Mouse (Mus musculus): ENCODE data around the gene Syt5.

The Syt5 gene

DNA sequence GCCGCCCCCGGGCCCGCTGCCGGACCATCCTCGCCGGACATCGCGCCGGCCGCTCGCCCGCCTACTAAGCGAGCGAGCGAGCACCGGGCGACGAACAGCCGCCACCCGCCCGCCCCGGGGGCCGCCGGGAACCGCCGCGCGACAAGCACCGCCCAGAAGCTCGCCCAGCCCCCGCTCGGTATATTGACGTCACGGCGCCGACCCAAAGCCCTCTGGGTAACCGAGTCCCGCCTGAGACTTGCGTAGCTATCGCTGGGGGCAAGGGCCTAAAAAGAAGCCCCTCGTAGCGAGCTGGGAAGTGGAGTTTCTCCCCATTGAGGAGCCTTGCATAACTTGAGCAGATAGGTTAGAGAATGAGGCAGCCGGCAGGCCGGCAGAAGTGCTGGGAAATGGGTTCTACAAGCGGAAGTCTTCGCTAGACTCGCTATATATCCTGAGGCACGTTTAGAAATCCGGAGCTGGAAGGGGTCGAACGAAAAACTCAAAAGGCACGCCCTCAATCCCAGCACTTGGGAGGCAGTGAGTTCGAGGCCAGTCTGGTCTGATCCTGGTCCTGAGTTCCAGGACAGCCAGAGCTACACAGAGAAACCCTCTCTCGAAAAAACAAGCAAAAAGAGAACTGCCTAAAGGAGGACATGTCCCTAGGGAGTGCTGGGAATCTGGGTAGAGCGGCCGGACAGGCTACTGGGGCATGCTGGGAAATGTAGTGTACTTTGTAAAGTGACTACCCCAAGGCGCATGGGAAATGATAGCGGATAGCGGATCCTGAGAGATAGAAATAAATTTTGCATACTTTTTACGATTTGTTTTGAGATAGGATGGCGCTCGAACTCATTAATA lies 45.6 kb downstream of the Syt5 start, which contains the start of gene Ppp1r12c:
TSS of gene Ppp1r12c (minus strand) at position 123 of the 840 bp plus-strand sequence.
- peak; percentile 94 for DNase-seq (ENCODE audit: low read depth, low spot score)

DNA sequence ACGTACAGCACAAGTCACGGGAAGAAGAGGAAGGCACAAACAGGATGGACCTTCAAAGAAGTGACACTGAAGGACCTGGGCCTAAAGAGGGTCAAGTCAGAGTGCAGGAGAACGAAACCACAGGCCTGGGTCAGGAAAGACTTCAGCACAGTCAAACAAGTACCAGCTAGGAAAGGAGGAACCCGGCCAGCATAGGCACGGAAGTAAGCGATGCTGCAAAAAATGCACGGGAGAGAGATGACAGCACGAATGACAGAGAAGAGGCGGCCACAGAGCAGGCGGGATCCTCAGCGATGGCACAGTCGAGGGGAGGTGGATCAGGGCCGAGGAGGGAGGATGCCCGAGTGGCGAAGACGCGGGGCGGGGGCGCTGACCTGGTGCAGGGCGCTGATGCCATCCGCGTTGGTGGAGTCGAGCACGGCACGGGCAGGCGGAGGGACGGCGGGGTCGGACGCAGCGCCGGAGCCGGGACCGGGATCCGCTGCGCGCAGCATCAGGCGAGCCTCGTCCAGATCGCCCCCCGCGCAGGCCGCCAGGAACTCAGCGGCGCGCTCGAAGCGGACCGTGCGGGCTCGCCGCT lies 46.4 kb downstream of the Syt5 start:
- peak; percentile 41 for DNase-seq (ENCODE audit: low read depth, low spot score)

DNA sequence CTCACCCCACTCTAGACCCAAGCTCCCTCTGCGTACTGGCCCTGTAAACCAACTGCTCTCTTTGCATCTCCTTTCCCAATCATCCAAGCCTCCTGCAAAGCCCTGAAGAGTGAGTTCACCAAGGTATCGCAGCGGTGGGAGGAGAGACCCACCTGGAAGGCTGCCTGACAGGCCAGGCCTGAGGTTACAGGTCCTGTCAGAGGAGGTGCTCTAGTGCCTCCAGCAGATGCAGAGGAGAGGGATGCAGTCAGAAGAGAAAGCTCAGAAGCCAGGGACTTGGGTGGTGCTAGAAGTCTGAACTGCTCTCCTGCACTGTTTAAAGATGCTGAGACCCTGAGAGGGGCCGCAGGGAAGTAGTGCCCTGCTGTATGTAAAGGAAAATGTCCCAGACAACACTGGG lies 48.3 kb downstream of the Syt5 start:
- DNase-seq (ENCODE audit: low read depth, low spot score): no peak

DNA sequence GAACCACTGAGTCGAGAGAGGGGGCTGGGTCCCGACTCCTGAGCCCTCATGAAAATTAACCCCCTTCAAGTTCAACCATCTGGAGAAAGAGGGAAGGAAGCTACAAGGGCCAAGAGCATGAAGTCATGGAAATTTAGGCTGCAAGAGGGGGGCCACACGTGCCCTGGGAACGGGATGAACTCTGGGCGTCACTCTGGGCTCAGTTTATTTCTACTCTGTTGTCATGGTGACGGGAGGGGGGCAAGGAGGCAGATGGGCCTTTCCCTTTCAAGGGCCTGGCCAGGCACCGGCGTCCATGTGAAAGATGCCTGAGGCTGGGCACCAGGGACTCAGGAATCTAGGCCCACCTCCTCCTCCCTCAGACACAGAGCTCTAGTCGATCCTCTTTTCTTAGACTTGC lies 49.1 kb downstream of the Syt5 start:
- no peak for DNase-seq (ENCODE audit: low read depth, low spot score)

DNA sequence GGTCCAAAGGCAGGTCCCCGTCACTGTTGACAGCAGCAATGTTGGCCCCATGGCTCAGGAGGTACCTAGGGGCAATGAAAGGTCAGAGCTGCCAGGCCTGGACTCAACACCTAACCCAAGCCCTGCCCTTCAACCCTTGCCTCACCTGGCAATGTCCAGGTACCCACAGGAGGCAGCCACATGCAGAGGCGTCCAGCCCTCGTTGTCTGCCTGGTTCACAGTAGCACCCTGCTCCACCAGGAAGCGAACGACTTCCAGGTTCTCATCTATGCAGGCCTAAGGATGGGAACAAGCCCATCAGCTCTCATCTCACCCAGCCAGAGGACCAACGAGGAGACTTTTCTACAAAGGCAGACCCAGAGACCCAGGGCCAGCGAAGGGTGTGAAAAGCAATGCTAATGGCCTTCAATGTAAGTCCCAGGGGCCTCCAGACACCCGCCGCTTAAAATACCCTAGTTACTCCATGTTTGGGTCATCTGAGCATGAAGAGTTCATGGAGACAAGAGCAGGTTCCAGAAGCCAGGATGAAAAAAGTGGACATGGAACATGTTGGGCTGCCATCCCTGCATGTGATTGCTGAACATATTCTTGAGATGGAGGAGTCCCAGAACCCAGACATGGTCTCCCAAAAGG lies 50.0 kb downstream of the Syt5 start:
- no peak for DNase-seq (ENCODE audit: low read depth, low spot score)

DNA sequence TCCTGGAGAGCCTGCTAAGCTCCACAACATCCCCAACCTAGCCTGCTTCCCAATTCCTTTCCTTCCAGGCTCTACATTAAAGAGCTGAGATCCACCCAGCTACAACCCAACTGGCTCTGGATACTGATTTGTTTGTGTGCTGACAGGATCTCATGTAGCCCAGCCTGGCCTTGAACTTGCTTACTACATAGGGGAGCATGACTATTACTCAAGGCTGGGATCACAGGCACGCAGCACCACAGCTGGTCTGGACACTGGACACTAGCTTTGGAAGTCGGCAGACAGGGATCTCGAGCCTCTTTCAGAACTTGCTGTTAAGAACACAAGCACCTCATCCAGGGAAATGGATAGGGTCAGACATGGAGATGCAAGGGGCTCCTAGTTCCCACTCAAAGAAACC lies 50.9 kb downstream of the Syt5 start:
- DNase-seq (ENCODE audit: low read depth, low spot score): no peak

DNA sequence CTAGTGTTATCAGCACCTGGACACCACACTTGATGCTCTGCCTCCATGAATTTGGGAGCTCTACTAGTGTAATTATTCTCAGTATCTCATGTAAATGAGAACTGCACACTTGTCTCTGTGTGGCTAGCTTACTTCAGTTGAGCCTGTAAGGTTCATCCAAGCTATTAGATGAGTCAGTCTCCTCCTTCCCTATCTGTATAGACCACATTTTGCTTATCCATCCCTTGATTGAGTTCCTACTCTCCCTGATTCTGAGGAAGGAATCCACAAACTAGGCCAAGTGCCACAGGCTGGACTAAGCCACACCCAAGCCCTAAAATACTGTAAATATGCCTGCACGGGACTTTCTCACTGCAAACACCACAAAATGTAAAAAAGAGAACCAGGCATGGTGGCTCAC lies 53.4 kb downstream of the Syt5 start:
- no peak for DNase-seq (ENCODE audit: low read depth, low spot score)

DNA sequence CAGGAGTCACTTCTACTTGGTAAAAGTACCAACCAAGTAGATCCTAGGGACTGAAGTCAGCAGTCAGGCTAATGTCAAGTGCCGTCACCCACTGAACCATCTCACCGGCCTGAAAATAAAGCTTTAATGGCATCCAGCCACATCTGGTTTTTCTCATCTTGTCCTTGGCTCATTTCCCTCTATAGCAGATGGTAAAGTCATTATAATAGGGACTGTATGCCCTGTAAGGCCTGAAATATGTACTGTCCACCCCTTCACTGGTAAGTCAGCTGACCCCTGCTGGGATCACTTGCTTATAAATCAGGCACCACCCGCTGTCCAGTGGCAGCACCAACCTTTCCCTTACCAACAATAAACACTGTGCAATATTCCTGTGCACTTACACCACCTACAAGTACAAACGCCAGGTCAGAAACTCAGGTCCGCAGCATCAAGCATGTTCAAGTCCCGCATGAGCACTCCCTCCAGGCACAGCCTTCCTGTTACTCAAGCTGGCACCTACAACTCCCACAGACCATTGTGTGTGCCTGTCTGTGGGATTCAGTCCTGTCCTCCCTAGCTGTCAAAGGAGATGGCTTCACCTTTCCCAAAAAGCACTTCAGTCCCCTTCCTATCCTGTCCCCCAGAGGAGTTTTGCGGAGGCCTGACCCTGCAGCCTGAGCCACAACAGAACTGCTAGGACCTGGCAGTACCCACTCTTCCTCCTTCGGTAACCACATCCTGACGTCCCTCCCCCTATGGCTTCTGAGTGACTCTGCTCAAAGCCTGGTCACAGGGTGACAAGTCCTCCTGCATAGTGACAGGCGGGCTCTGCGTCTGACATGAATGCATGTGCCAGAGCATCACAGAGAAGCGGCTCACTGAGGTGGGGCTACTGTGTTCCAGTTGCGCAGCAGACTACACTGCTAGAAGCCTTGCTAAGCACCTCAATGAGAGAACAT lies 54.8 kb downstream of the Syt5 start:
- no peak for DNase-seq (ENCODE audit: low read depth, low spot score)

DNA sequence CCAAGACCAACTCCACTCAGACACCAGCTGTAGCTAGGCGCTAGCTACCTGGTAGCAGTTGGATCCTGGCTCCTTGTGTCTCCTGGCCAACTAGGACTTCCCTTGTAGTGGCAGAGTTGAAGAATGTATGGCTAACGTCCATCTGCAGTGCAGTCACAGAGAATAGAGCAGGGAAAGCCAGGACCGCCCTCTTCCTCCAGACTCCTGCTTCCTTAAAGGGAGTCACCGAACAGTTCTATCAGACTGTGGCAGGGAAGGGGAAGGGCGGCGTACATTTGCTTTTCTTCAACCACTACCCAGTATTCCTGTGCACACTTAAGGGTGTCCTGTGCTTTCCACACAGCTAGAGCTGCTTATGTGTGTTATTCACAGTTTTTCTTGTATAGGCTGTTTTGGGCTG lies 56.0 kb downstream of the Syt5 start:
- no peak for DNase-seq (ENCODE audit: low read depth, low spot score)

All from ZHBTc4 (cell line).